Mouse (Mus musculus): ENCODE results near the gene Nsg2. TPM values are rescaled to one million over a fixed set of nuclear protein-coding genes. Genes with fewer than 3 reads are reported as not detected.

The Nsg2 gene
- polyA plus RNA-seq, 1 experiment from 2014 or later: 0.25 TPM

- Histone ChIP-seq H3K27me3 (ENCODE audit: insufficient read depth, low read length) (no peaks in the 10 kb centered on the region), H3K27ac (ENCODE audit: low read depth) (no peak overlapping the region), H3K36me3 (ENCODE audit: insufficient read depth) (no peaks in the 10 kb centered on the region), H3K9ac (no peak overlapping the region), H3K9me3 (ENCODE audit: low read depth, low read length) (no peaks in the 10 kb centered on the region), H3K4me3 (ENCODE audit: low read depth, low read length) (no peak overlapping the region), H3K4me2 (no peak overlapping the region), H3K4me1 (ENCODE audit: insufficient read depth) (no peaks in the 10 kb centered on the region)
- WGBS: 27% methylated on average over 9 of the region's 9 CpGs
- DNase-seq (peak; percentile 67), ATAC-seq (ENCODE audit: insufficient read depth) (peak; percentile 55; the same call in 1 of the 2 replicates)
- TF ChIP-seq CTCF (IDR thresholded peaks at IDR 0.05; ENCODE audit: low read depth): no peak
These were observed 11.8 kb downstream of the Nsg2 start for GRCm38 (mm10) chr11:32011867-32012603.

- TF ChIP-seq CTCF (IDR thresholded peaks at IDR 0.05; ENCODE audit: low read depth): no peak
- Histone ChIP-seq H3K4me1 (ENCODE audit: insufficient read depth) (no peaks in the 10 kb centered on the region), H3K27me3 (ENCODE audit: insufficient read depth, low read length) (no peaks in the 10 kb centered on the region), H3K9me3 (ENCODE audit: low read depth, low read length) (no peaks in the 10 kb centered on the region), H3K9ac (no peak overlapping the region), H3K36me3 (ENCODE audit: insufficient read depth) (no peaks in the 10 kb centered on the region), H3K27ac (ENCODE audit: low read depth) (no peak overlapping the region), H3K4me2 (no peak overlapping the region), H3K4me3 (ENCODE audit: low read depth, low read length) (no peak overlapping the region)
- no peak for DNase-seq
- 86% methylated on average over 4 of the region's 4 CpGs for WGBS
- no peak for ATAC-seq (ENCODE audit: insufficient read depth)
These were observed 12.8 kb downstream of the Nsg2 start for GRCm38 (mm10) chr11:32013014-32013427.

- Histone ChIP-seq H3K4me1 (ENCODE audit: insufficient read depth) (no peaks in the 10 kb centered on the region), H3K4me3 (ENCODE audit: low read depth, low read length) (no peak overlapping the region), H3K9ac (no peak overlapping the region), H3K36me3 (ENCODE audit: insufficient read depth) (no peaks in the 10 kb centered on the region), H3K4me2 (no peak overlapping the region), H3K27me3 (ENCODE audit: insufficient read depth, low read length) (no peaks in the 10 kb centered on the region), H3K9me3 (ENCODE audit: low read depth, low read length) (no peaks in the 10 kb centered on the region), H3K27ac (ENCODE audit: low read depth) (no peak overlapping the region)
- ATAC-seq (ENCODE audit: insufficient read depth) (no peak), DNase-seq (no peak)
- 81% methylated on average over 1 of the region's 1 CpGs for WGBS
- TF ChIP-seq CTCF (IDR thresholded peaks at IDR 0.05; ENCODE audit: low read depth): no peak
These were observed 13.3 kb downstream of the Nsg2 start for GRCm38 (mm10) chr11:32013561-32013960.

- ATAC-seq (ENCODE audit: insufficient read depth) (no peak), DNase-seq (no peak)
- H3K36me3 ChIP-seq (ENCODE audit: insufficient read depth): no peaks in the 10 kb centered on the region
- no peak overlapping the region for H3K9ac ChIP-seq
- WGBS: 63% methylated on average over 4 of the region's 4 CpGs
- H3K27me3 ChIP-seq (ENCODE audit: insufficient read depth, low read length): no peaks in the 10 kb centered on the region
- H3K4me3 ChIP-seq (ENCODE audit: low read depth, low read length): no peak overlapping the region
- no peak for TF ChIP-seq CTCF (IDR thresholded peaks at IDR 0.05; ENCODE audit: low read depth)
- no peak overlapping the region for H3K4me2 ChIP-seq
- no peak overlapping the region for H3K27ac ChIP-seq (ENCODE audit: low read depth)
- H3K9me3 ChIP-seq (ENCODE audit: low read depth, low read length): no peaks in the 10 kb centered on the region
- no peaks in the 10 kb centered on the region for H3K4me1 ChIP-seq (ENCODE audit: insufficient read depth)
These were observed 17.9 kb downstream of the Nsg2 start for GRCm38 (mm10) chr11:32018201-32018600.

GRCm38 (mm10) chr11:32020031-32020965 lies 20.0 kb downstream of the Nsg2 start:
- DNase-seq (peak; percentile 54), ATAC-seq (ENCODE audit: insufficient read depth) (peak; percentile 54; the same call in 1 of the 2 replicates)
- no peak overlapping the region; the same call in 1 of the 2 replicates for H3K9ac ChIP-seq
- H3K9me3 ChIP-seq (ENCODE audit: low read depth, low read length): no peaks in the 10 kb centered on the region
- no peak overlapping the region for H3K4me3 ChIP-seq (ENCODE audit: low read depth, low read length)
- H3K4me2 ChIP-seq: no peak overlapping the region
- WGBS: 33% methylated on average over 8 of the region's 8 CpGs
- no peaks in the 10 kb centered on the region for H3K4me1 ChIP-seq (ENCODE audit: insufficient read depth)
- no peak for TF ChIP-seq CTCF (IDR thresholded peaks at IDR 0.05; ENCODE audit: low read depth)
- H3K36me3 ChIP-seq (ENCODE audit: insufficient read depth): no peaks in the 10 kb centered on the region
- H3K27ac ChIP-seq (ENCODE audit: low read depth): no peak overlapping the region
- H3K27me3 ChIP-seq (ENCODE audit: insufficient read depth, low read length): no peaks in the 10 kb centered on the region

GRCm38 (mm10) chr11:32026634-32027033 lies 26.4 kb downstream of the Nsg2 start:
- peak; percentile 26 for DNase-seq
- peak; percentile 21; the same call in 1 of the 2 replicates for ATAC-seq (ENCODE audit: insufficient read depth)
- TF ChIP-seq CTCF (IDR thresholded peaks at IDR 0.05; ENCODE audit: low read depth): no peak
- WGBS: 50% methylated on average over 5 of the region's 5 CpGs
- no peaks in the 10 kb centered on the region for H3K27me3 ChIP-seq (ENCODE audit: insufficient read depth, low read length)
- no peak overlapping the region for H3K27ac ChIP-seq (ENCODE audit: low read depth)
- H3K4me1 ChIP-seq (ENCODE audit: insufficient read depth): no peaks in the 10 kb centered on the region
- no peaks in the 10 kb centered on the region for H3K36me3 ChIP-seq (ENCODE audit: insufficient read depth)
- no peak overlapping the region for H3K4me3 ChIP-seq (ENCODE audit: low read depth, low read length)
- H3K9ac ChIP-seq: no peak overlapping the region
- H3K9me3 ChIP-seq (ENCODE audit: low read depth, low read length): no peaks in the 10 kb centered on the region
- no peak overlapping the region for H3K4me2 ChIP-seq
